Mouse (Mus musculus): ENCODE results near the gene 4932438H23Rik. TPM values are rescaled to one million over a fixed set of nuclear protein-coding genes. Genes with fewer than 3 reads are reported as not detected.
A peak's percentile ranks its signal among the peaks of the same experiment; 100 is the strongest.

Gene 4932438H23Rik
- total RNA-seq, 1 experiment: 0.36 TPM

DNA sequence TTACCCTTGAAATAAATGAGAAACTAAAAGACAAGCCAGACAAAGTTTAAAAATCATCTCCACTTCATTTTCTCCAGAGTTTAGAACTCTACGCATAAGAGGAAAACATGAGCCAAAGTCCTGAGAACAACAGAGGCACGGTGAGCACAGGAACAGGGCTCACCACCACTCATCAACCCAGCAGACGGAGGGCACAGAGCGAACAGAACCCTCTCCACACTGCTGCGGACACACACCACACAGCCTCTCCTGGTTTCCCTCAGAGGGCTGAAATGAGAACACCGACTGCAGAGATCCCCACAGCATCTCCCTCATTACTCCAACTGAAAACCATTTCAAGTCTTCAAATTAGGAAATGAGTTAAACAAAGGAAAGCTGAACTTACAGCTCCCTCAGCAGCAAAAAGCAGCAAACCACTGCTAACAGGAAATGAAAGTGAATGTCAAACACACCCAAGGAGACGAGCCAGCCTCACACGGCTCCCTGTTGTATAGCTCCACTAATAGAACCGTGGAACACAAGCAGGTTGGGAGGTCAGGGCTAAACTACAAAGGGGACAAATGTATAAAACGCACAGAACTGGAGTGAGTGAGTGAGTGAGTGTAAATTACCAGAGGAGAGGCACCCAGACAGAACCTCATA is 74.0 kb downstream of the 4932438H23Rik start:
- Histone ChIP-seq H3K9ac (ENCODE audit: insufficient read depth, low read depth, low read length, poor library complexity, severe bottlenecking) (no peak overlapping the region), H3K27ac (ENCODE audit: insufficient read depth, low read depth, low read length, poor library complexity, severe bottlenecking) (no peak overlapping the region), H3K36me3 (ENCODE audit: control insufficient read depth, insufficient read depth, low read length, poor library complexity, severe bottlenecking) (peaks cover 28% of the 10 kb centered on the region), H3K4me3 (ENCODE audit: insufficient read depth in 1 of 2, low read depth in 1 of 2, low read length in 2 of 2, poor library complexity in 1 of 2, severe bottlenecking in 1 of 2) (no peak overlapping the region), H3K4me1 (ENCODE audit: control insufficient read depth in 2 of 2, insufficient read depth in 2 of 2, low read length in 2 of 2, poor library complexity in 1 of 2) (peaks cover 2 to 8% of the 10 kb centered on the region in 2 experiments; a peak in 2 of 4 replicates), H3K9me3 (ENCODE audit: control insufficient read depth, insufficient read depth, low read depth, low read length) (no peaks in the 10 kb centered on the region; the same call in 1 of the 2 replicates)
- TF ChIP-seq HCFC1 (IDR thresholded peaks at IDR 0.05; ENCODE audit: borderline replicate concordance, insufficient read depth, low read length): no peak
- TF ChIP-seq ZNF384 (IDR thresholded peaks at IDR 0.05; ENCODE audit: low read depth, low read length): no peak
- no peak for TF ChIP-seq MAFK (IDR thresholded peaks at IDR 0.05; ENCODE audit: insufficient read depth, low read depth, low read length)
- TF ChIP-seq ZC3H11A (IDR thresholded peaks at IDR 0.05; ENCODE audit: borderline replicate concordance, low read depth, low read length): no peak
- no peak for TF ChIP-seq CHD2 (IDR thresholded peaks at IDR 0.05; ENCODE audit: low read depth, low read length)
- no peak for DNase-seq (ENCODE audit: low read depth, low spot score)
- in situ Hi-C loops (cut with MboI; ENCODE audit: low sequenced_read_pairs in 2 of 2, unreplicated experiment in 2 of 2): no loop called here

DNA sequence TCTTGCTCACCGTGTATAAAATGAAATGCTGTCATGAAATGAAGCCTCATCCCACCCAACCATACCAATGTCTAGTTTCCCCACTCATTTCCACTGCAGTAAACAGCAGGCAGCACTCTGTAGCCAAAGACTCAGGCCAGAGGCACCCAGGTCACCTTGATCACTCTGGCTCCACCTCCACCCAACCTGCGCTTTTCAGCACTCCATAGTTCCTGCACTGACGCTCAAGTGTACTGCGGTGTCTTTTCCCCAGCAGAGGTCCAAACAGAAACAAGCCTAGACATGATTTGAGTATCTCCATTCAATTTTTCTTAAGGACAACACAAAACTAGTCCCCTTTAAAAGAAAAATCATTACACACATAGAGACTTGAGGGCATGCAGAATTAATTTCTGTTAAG is 75.4 kb downstream of the 4932438H23Rik start:
- Histone ChIP-seq H3K9me3 (ENCODE audit: control insufficient read depth, insufficient read depth, low read depth, low read length) (no peaks in the 10 kb centered on the region; the same call in 1 of the 2 replicates), H3K9ac (ENCODE audit: insufficient read depth, low read depth, low read length, poor library complexity, severe bottlenecking) (no peak overlapping the region), H3K36me3 (ENCODE audit: control insufficient read depth, insufficient read depth, low read length, poor library complexity, severe bottlenecking) (peaks cover 24% of the 10 kb centered on the region), H3K4me3 (ENCODE audit: insufficient read depth in 1 of 2, low read depth in 1 of 2, low read length in 2 of 2, poor library complexity in 1 of 2, severe bottlenecking in 1 of 2) (no peak overlapping the region), H3K4me1 (ENCODE audit: control insufficient read depth in 2 of 2, insufficient read depth in 2 of 2, low read length in 2 of 2, poor library complexity in 1 of 2) (peaks cover 2 to 8% of the 10 kb centered on the region in 2 experiments; a peak in 2 of 4 replicates), H3K27ac (ENCODE audit: insufficient read depth, low read depth, low read length, poor library complexity, severe bottlenecking) (peak overlapping the region; percentile 25; the same call in 1 of the 2 replicates)
- no peak for DNase-seq (ENCODE audit: low read depth, low spot score)
- TF ChIP-seq HCFC1 (IDR thresholded peaks at IDR 0.05; ENCODE audit: borderline replicate concordance, insufficient read depth, low read length) (no peak), CHD2 (IDR thresholded peaks at IDR 0.05; ENCODE audit: low read depth, low read length) (no peak), ZC3H11A (IDR thresholded peaks at IDR 0.05; ENCODE audit: borderline replicate concordance, low read depth, low read length) (no peak), MAFK (IDR thresholded peaks at IDR 0.05; ENCODE audit: insufficient read depth, low read depth, low read length) (no peak), ZNF384 (IDR thresholded peaks at IDR 0.05; ENCODE audit: low read depth, low read length) (no peak)
- in situ Hi-C loops (cut with MboI; ENCODE audit: low sequenced_read_pairs in 2 of 2, unreplicated experiment in 2 of 2): no loop called here

DNA sequence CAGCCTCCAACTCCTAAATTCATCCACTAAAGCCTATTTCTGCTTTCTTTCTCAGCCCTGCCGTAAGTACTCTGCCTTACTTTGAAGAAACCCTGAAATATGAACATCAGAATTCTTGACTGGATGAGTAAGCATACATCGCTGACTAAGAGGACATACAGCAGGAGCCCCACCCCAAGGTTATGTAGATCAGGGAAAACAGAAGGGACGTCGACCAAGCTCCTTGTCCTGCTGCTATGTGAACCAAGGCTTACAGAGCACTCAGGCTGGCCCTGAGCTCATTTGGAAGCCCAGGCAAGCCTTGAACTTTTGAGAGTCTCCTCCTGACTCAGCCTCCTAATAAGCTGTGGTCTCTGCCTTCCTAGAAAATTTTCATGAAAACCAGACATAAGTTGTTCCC is 79.2 kb downstream of the 4932438H23Rik start:
- in situ Hi-C loops (cut with MboI; ENCODE audit: low sequenced_read_pairs in 2 of 2, unreplicated experiment in 2 of 2): no loop called here
- Histone ChIP-seq H3K27ac (ENCODE audit: insufficient read depth, low read depth, low read length, poor library complexity, severe bottlenecking) (no peak overlapping the region), H3K4me3 (ENCODE audit: insufficient read depth in 1 of 2, low read depth in 1 of 2, low read length in 2 of 2, poor library complexity in 1 of 2, severe bottlenecking in 1 of 2) (no peak overlapping the region), H3K9me3 (ENCODE audit: control insufficient read depth, insufficient read depth, low read depth, low read length) (no peaks in the 10 kb centered on the region), H3K9ac (ENCODE audit: insufficient read depth, low read depth, low read length, poor library complexity, severe bottlenecking) (no peak overlapping the region), H3K36me3 (ENCODE audit: control insufficient read depth, insufficient read depth, low read length, poor library complexity, severe bottlenecking) (peaks cover 16% of the 10 kb centered on the region), H3K4me1 (ENCODE audit: control insufficient read depth in 2 of 2, insufficient read depth in 2 of 2, low read length in 2 of 2, poor library complexity in 1 of 2) (peaks cover 0 to 8% of the 10 kb centered on the region in 2 experiments; a peak in 1 of 4 replicates)
- no peak for DNase-seq (ENCODE audit: low read depth, low spot score)
- TF ChIP-seq ZC3H11A (IDR thresholded peaks at IDR 0.05; ENCODE audit: borderline replicate concordance, low read depth, low read length) (no peak), CHD2 (IDR thresholded peaks at IDR 0.05; ENCODE audit: low read depth, low read length) (no peak), MAFK (IDR thresholded peaks at IDR 0.05; ENCODE audit: insufficient read depth, low read depth, low read length) (no peak), HCFC1 (IDR thresholded peaks at IDR 0.05; ENCODE audit: borderline replicate concordance, insufficient read depth, low read length) (no peak), ZNF384 (IDR thresholded peaks at IDR 0.05; ENCODE audit: low read depth, low read length) (no peak)

DNA sequence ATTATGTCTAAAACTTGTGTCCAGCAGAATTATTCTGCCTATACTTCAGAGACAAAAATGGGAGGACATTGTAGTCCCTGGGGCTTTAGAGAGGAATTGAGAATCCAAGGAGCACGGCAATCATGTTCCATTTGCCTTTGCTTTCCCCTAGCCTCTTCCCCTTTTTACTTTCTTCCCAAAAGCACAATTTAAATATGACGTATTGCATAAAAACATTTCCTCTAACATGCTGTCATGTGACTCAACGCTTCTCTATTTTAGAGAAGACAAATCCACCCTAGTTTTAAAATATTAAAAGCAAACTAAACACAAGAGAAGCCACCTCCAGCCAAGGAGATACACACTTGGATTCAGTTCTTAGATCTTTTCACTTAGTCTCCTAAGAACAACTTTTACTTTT is 83.1 kb downstream of the 4932438H23Rik start:
- peaks cover 8% of the 10 kb centered on the region for H3K36me3 ChIP-seq (ENCODE audit: control insufficient read depth, insufficient read depth, low read length, poor library complexity, severe bottlenecking)
- no peak overlapping the region for H3K27ac ChIP-seq (ENCODE audit: insufficient read depth, low read depth, low read length, poor library complexity, severe bottlenecking)
- no peak for DNase-seq (ENCODE audit: low read depth, low spot score)
- no peak overlapping the region for H3K9ac ChIP-seq (ENCODE audit: insufficient read depth, low read depth, low read length, poor library complexity, severe bottlenecking)
- peak overlapping the region in 1 of 2 experiments; percentile 91; a peak in 1 of 4 replicates for H3K4me3 ChIP-seq (ENCODE audit: insufficient read depth in 1 of 2, low read depth in 1 of 2, low read length in 2 of 2, poor library complexity in 1 of 2, severe bottlenecking in 1 of 2)
- H3K4me1 ChIP-seq (ENCODE audit: control insufficient read depth in 2 of 2, insufficient read depth in 2 of 2, low read length in 2 of 2, poor library complexity in 1 of 2): no peaks in the 10 kb centered on the region
- H3K9me3 ChIP-seq (ENCODE audit: control insufficient read depth, insufficient read depth, low read depth, low read length): no peaks in the 10 kb centered on the region
- TF ChIP-seq CHD2 (IDR thresholded peaks at IDR 0.05; ENCODE audit: low read depth, low read length) (no peak), HCFC1 (IDR thresholded peaks at IDR 0.05; ENCODE audit: borderline replicate concordance, insufficient read depth, low read length) (no peak), ZNF384 (IDR thresholded peaks at IDR 0.05; ENCODE audit: low read depth, low read length) (no peak), MAFK (IDR thresholded peaks at IDR 0.05; ENCODE audit: insufficient read depth, low read depth, low read length) (no peak), ZC3H11A (IDR thresholded peaks at IDR 0.05; ENCODE audit: borderline replicate concordance, low read depth, low read length) (no peak)
- in situ Hi-C loops (cut with MboI; ENCODE audit: low sequenced_read_pairs in 2 of 2, unreplicated experiment in 2 of 2): no loop called here

Measured in ES-E14 (cell line).